Mouse (Mus musculus) embryo, embryonic 10 days (tissue): Measurements from ENCODE around the gene Rapgef1.
A peak's percentile ranks its signal among the peaks of the same experiment; 100 is the strongest.
"Not testable (repeated sequence)": the region's sequence is repeated elsewhere in the genome, so short reads cannot be mapped to it uniquely, and the experiment has no call there.

Source experiments
- DNase-seq: peaks from one replicate; pipeline ENCODE4 v3.0.0-alpha.2; 2015; ENCODE audit warnings: low spot score

Rapgef1 gene

GRCm38 (mm10) chr2:29739368-29739767, 119.8 kb downstream of the Rapgef1 start:
- DNase-seq = no peak

DNA sequence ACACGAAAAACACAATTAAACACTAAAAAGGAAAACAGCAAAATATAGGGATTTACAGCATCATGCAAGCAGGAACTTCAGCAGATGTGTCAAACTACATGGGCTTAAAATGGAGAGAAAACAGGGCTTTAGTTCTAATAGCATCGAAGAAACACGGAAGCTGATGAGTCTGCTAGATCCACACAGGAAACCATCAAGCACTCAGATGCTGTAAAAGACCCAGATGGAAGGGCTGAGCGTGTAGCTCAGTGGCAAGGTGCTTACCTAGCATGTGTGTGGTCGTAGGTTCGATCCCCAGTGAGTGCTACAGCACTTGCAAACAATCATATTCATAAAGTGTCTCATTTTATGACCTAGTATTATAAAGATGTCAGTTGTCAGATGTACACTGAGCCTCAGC, 121.7 kb downstream of the Rapgef1 start:
- no peak for DNase-seq

GRCm38 (mm10) chr2:29744256-29744655, 124.7 kb downstream of the Rapgef1 start:
- DNase-seq = no peak

DNA sequence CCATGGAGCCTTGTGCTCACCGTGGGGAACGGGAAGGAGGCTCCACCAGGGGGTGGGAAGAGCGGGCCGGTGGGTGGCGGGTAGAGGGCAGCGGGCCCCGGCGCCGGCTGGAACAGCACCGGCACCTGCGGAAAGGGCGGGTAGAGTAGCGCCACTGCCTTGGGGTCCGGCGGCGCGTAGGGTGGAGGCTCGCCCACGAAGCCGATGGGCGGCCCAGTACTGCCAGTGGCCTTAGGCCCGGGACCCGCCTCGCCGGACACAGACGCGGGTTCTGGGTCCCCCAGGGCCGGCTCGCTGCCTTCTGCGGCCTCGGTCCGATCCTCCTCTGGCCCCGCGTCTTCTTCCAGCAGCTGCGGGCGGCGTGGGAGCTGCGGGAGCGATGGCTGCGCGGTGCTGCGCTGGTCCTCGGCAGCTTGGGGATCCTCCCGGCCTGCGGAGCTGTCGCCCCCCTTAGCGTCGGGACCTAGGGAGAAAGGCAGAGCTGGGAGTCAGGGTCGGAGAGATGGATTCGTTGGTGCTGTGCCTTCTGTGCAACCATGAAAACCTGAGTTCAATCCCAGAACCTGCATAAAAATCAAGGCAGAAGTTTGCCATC, 127.8 kb downstream of the Rapgef1 start:
- no peak for DNase-seq

DNA sequence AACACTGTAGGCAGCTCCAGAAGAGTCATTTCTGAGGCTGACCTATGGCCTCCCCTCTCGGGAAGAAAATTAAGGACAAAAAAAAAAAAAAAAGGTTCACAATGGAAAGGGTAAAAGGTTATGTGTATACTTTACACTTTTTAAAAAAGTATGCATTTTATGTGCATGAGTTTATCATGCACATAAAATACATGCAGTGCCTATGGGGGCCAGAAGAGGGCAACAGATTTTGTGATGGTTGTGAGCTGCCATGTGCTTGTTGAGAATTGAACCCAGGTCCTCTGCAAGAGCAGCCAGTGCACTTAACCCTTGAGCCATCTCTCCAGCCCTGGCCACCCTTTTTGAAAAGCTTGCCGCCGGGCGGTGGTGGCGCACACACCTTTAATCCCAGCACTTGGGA, 128.3 kb downstream of the Rapgef1 start:
- peak; percentile 46 for DNase-seq

DNA sequence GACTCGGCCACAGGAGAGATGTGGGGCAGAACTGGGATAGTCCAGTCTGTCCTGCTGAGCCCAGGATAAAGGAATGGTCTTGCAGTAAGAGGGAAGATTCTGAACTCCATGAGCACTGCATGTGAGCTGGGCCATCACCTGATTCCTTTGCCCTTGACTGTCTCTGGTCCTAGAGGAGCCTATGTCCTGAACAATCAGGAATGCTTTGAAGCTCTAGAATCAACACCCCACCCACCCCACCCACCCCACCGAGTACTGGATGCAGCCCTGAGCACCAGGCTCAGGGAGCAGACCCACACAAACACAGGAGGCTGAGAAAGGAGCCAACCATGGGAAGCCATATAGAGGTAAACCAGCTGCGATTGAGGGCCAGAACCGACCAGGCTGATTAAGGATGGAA, 129.0 kb downstream of the Rapgef1 start:
- no peak for DNase-seq

DNA sequence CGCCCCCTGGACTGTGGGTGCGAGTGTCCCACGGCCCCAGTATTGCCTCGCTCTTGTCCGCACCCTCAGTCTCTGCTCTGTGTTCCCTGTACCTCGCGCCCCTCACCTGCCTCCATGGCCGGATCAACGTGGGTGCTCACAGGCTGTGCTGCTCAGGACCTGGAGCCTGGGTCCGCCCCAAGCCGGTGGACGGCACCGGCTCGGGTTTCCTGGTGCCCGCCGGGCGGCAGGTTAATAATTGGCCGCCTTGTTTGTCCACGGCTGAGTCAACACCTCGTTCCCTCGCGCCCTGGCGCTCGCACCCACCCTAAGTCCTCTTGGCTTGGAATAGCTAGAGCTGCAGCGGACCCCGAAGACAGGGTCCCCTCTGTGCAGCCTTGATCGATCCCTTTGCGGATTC, 132.0 kb downstream of the Rapgef1 start, which contains the start of gene Gm13420:
TSS of gene Gm13420 (minus strand) at position 189 of the 400 bp plus-strand sequence.
- DNase-seq = peak; percentile 9

- no peak for DNase-seq
Measured at GRCm38 (mm10) chr2:29752397-29752796, 132.9 kb downstream of the Rapgef1 start.

DNA sequence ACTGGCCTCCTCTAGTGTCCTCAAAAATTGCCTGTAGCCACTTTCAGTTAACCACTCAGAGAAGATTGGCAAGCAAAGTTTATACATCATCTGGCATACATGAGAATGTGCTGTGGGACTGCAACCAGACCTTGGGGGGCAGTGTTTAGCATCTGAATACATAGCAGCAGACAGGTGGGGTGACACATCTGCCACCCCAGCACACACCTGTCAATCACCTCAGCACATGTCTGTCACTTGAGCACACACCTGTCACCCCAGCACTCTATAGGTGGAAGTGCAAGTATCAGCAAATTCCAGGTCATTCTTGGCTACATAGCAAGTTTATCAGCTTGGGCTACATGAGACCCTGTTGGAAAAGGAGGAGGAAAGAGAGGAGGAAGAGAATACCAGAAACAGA, 136.2 kb downstream of the Rapgef1 start:
- DNase-seq = no peak

DNA sequence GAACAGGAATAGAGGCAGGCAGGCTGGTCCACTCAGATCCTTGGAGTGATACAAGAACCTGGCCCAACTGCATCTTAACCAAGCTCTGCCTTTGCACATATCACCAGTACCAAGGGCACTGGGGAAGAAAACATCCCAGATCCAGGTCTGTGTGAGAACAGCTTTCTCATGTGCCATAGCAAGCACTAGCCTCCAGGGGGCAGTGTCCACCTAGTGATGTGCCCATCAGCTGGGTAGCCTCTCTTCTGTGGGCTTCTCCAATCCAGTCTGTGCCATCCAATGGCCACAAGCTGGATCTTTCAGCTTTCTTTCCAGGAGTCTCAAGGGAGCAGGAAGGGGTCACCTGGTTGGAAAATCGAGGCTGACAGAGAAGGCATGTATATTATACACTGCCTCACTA, 145.3 kb downstream of the Rapgef1 start:
- peak; percentile 87 for DNase-seq

DNA sequence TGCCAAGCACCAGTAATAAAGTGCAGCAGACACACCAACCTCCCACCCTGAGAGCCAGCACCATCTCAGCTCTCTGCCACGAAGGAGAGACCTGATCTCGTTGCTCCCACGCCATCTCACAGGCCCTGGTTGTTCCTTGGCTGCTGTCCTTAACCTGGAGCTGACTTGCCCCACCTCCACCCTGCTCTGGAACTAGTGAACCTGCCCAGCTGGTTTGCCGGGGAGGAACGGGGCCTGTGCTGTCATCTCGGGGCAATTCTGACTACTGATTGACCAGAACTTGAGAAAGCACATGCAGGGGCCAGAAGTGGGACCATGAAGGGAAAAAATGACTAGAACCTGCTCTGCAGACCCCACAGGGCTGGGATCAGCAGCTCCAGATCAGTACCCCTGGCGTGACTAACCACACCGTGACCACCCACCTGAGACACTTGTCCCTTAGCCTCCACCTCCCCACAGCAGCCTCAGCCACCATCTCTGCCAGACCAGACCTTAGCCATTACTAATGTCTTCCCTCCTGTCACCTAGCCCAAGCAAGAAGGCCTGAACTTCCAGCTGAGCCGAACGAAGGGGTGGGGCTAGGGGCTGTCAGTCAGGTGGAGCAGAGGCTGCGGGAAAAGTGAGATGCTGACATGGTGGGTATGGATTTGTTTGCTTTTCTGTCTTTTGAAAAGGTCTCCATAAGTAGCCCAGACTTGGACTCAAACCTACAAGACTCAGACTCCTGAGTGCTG, 148.6 kb downstream of the Rapgef1 start:
- DNase-seq = no peak

DNA sequence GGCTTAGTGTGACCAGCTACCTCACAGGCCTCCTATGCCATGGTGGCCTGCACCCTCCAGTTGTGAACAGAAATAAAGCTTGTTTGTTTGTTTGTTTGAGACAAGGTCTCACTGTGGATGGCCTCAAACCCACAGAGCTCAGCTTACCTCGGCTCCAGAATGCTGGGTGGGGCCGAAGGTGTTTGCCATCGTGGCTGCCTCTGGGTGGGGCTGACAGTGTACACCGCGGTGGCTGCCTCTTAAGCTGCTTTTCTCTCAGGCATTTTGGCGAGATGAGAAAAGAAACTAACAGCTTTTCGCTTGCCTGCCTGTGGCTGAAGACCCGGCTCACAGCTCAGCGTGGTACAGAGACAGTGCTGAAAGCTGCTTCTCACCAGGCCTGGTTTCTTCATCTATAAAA, 149.4 kb downstream of the Rapgef1 start:
- no peak for DNase-seq

DNA sequence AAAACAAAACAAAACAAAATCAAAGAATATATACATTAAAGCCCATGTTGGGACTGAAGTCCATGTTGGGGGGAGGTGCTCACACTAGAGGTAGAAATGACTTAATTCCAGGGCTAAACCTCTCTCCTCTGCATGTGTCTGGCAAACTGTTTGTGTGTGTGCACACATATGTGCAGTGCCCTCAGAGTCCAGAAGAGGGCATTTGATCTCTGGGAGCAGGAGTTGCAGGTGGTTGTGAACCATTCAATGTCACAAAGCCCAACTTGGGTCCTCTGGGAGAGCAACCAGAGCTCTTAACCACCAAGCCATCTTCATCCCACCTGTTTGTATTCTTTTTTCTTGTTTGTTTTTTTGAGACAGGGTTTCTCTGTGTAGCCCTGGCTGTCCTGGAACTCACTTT, 150.6 kb downstream of the Rapgef1 start:
- DNase-seq = no peak

DNA sequence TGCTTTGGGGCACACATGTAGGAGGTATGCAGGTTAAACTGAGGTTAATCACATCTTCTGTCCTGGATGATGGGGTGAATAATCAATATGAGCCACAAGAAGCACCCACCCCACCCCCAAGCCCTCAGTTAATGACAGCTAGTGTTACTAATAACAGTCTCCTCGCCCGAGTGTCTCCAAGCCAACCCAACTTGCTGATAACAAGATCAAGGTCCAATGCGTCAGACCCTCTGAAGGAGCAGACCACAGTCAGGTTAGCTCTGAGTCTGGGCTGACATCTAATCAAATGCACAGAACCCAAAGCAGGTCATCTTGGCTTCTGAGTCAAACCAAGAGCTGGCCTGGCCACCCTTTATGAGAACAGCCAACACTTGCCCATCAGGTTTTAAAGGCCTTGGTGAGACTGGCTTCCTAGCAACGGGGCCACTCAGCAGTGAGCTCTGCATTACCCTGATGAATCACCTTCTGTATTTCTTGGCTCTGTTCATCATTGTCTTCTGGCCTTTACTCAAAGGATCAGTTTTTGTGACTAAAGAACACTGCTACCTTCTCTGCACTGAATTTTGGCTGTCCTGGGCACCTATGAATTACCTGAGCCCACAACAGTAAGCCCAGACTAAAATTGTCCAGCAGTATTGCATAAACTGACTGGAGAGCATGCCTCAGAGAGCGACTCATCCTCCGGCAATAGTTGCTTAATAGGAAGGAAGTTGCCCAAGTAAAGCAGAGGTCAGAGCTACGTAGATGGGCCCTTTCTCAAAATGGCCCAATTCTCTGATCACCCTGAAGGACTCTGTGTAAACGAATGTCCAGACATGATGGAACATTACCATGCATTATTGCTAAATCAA, 152.3 kb downstream of the Rapgef1 start:
- DNase-seq = no peak

GRCm38 (mm10) chr2:29773323-29773722, 153.8 kb downstream of the Rapgef1 start:
- DNase-seq = no peak

DNA sequence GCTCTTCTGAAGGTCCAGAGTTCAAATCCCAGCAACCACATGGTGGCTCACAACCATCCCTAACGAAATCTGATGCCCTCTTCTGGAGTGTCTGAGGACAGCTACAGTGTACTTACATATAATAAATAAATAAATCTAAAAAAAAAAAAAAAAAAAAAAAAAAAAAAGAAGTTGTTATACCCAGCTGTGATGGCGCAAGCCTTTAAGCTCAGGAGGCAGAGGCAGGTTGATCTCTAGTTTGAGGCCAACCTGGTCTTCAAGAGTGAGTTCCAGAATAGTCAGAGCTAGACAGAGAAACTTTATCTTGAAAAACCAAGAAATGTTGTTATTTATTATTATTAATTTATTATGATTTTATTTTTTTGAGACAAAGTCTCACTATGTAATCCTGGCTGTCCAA, 161.7 kb downstream of the Rapgef1 start:
- DNase-seq = not testable (repeated sequence)

GRCm38 (mm10) chr2:29784290-29784689, 164.8 kb downstream of the Rapgef1 start:
- DNase-seq = peak; percentile 7

- peak; percentile 95 for DNase-seq
Measured at GRCm38 (mm10) chr2:29787104-29787917, 167.8 kb downstream of the Rapgef1 start, which contains the start of gene Coq4. TSS of gene Coq4 (plus strand) at chr2:29787493.

- DNase-seq = peak; percentile 91
Measured at GRCm38 (mm10) chr2:29787937-29788681, 168.6 kb downstream of the Rapgef1 start, which contains the start of gene Trub2. TSS of gene Trub2 (minus strand) at chr2:29788502.
